Mouse (Mus musculus): ENCODE results near the gene Fam53b. TPM values are rescaled to one million over a fixed set of nuclear protein-coding genes. Genes with fewer than 3 reads are reported as not detected.

Fam53b gene
- total RNA-seq, 2 experiments from 2014 or later, result 58.4 to 75.1 TPM

DNA sequence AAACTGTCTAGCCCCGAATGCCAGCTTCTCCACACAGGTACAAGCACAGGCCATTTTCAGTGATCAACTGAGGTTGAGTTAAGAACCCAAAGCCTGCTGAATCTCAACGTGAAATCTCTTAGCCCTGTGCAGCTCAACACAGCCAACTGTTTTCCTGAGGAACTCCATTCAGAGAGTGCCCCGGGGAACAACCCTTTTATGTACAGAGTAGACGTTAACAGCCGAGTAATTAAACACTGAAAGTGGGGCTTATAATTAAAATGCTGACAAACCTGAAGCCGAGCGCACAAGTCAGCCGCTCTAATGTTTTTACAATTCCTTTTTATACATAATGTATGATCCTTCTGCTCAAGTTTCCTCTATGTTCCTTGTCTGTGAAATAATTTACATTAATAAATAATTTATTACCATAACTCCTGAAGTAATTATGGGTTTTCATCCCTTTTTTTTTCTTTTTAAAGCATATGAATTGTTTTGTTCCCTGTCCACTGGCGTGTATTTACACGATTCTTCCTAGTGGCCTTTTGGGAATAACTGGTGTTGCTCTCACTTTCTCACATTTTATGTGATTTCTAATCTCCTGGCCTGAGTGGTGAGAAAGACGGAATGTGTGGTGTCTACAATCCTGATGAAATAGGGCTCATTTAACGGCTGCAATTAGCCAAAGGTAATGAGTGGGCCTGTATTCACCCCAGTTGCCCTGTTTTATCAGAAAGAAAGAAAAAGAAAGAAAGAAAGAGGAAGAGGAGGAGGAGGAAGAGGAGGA is 46.3 kb downstream of the Fam53b start:
- DNase-seq, result no peak

DNA sequence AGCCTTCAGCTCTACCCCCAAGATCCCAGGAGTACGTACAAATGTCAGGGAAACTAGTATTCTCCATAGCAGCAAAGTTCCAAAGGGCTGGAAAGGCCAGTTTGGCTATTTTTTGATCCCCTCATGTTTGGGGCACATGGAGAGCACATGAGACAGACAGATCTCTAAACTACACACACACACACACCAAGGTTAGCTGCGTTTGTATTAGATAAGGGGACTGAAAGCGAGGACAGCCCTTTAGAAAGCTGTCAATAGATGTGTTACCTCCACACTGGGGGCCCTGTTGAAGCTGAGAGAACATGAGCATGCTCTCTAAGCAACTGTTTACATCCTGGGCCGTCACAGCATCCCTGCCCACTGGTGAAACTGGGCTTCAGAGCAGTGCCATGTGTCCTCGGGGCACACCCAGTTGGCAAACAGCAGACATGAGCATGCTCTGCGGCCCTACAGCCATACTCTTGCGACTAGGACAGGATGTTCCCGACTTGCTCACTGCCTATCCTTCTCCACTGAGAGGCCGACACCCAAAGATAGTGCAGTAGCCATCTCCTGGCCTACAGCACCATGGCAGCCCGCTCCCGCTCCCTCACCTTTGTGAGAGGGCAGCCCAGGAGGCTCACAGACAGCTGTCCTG is 47.3 kb downstream of the Fam53b start:
- no peak for DNase-seq

DNA sequence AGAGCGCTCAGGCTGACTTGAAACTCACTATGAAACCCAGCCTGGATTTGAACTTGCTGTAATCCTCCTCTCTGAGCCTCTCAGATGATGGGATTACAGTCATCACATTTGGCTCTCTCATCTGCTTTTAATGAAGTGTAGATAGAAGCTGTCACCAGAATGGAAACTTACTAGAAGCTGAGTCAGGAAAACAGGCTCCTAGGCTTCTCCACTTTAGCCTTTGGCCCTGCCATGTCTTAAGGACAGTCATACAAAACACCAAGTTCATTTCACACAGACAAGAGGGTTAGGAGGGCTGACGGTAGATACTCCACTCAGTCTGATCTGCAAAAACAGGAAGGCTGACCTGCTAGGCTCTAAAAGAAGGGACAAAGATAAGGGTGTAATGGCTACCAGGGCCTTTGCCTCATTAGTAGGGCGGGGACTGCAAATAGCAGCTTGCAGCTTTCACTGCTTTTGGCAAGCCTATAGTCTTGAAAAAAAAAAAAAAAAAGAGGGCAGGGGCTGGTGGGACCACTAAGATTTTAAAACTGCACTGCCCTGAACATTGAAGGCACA is 48.0 kb downstream of the Fam53b start:
- DNase-seq, result no peak

DNA sequence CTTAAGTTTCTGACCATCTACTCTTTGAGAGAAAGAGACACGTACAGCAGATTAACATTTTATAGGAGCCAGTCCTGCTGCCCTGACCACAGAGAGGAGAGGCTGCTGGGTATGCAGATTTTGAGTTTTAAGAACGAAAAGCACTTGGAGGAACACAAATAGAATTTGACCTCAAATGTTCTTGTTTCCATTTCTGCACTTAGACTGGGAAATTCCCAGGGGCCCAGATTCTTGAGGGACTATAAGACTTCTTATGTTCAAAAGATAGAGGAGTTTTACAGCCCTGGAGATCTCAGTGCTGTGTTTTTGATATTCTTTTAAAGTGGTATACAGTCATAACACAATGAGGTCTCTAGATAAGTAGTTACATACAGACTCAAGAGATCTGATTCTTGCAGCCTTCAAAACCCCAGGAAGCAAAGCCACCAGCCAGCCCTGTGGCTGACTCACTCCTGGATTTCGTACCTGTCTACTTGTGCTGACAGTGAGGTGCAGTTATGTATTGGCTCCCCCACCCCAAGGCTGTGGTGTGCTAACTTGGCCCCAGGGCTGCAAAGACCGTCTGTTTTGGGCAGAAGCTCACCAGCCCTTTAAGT is 48.7 kb downstream of the Fam53b start:
- no peak for DNase-seq

DNA sequence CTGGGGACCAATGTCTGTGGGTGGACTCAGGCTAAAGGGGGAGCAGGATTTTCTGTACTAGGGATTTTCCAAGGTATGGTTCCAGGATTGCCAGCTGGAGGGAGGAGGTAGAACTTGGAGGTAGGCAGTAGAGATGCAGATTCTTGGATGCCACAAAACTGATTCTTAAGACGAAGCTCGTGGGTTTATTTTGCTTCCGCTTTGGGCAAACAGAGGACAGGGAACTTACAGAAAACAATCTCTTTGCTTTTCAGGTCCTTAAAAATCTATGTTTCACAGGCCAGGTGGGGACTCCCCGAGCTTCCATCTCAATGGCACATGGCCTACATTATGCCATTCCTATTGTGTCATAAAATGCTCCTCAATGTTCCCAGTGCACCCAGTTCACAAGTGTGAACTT is 49.4 kb downstream of the Fam53b start:
- no peak for DNase-seq

DNA sequence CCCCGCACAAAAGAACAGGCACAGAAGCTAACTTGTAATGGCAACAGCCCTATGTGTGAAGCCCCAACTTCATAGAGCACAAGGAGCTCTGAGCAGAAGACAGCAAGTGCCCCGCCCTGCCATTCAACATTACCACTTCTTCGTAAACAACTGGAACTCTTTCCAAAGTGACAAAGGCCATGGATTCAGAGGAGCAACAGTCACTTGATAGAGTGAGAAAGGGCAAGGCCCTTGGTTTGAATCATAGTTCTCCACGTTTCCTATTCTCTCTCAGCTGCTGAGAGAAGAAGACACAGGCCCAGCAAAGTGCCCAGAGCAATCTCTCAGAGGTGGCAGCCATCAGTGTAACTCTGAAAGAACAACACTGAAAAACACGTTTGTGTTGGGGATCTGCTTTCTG is 49.8 kb downstream of the Fam53b start:
- no peak for DNase-seq

DNA sequence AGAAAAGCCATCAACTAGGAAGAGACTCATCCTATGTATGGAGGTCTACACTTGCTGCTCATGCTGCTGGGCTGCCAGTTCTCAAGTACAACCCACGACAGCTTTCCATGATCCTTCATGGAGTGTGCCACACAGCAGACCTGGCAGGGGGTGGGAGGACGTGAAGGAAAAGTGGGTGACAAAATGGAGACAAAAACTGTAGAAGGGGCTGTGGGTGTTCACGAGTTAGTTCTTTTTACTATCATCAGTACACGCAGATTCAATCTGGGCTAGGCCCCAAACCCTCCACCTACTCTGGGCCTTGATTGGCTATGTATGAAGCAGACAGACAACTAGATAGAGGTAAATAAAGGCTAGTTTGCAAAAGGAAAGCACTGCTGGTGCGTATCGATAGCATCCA is 50.3 kb downstream of the Fam53b start:
- DNase-seq, result no peak

DNA sequence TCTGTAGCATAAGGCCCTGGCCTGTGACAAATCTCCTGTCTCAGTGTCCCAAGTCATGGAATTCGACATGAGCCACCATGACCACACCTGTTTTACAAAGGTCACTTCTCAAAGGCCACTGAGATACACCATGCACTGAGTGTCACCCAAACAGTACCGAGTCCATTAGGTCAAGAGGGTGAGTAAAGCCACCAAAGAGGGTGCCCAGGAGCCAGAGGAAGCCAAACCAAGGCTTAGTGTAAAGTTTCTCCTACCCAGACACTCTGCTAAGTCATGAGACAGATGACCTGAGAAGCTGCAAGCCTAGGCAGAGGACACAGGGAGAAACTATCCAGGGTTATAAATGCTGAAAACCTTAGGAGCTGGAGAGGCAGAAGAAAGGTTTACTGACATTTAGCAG is 52.3 kb downstream of the Fam53b start:
- DNase-seq, result no peak

DNA sequence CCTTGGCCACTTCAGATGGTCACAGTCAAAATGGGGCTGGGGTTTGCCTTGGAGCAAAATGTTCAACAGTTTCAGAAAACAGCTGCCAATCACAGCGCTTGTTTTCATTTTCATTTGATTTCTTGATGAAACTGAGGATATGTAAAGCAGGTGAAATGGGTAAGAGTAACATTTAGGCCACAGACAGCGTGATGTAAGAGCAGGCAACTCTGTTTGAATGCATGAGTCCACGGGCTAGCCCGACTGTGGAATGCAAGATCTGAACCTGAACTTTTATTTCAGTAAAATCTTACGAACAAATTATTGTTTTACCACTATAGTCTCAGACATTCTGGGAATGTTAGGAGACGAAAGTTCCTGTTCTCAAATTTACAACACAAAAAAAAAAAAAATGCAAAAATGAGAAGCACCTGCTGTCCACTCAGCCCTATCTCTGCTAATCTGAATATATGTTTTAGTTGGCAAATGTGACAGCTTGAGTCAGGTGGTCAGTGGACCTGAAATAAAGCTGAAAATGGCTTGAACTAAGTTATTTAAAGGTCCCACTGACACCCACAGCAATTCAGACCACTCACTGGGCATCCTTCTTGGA is 53.0 kb downstream of the Fam53b start:
- no peak for DNase-seq

DNA sequence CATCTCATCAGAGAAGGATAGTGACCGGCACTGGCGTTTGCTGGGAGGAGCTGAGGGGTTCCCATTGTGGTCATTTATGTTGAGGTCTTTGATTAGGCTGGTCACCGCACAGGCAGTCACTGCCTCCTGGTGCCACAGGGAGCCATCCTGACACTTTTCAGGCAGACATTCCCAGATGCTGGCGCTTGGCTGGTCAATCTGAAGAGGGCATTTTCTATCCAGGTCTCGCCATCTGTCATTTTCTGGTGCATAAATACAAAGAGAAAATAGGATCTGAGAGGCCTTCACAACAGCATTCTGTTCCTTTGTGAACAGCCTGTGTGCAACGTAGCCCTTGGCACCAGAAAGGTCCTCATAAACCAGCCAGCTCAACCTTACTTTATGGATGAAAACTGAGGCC is 53.8 kb downstream of the Fam53b start:
- DNase-seq, result no peak

DNA sequence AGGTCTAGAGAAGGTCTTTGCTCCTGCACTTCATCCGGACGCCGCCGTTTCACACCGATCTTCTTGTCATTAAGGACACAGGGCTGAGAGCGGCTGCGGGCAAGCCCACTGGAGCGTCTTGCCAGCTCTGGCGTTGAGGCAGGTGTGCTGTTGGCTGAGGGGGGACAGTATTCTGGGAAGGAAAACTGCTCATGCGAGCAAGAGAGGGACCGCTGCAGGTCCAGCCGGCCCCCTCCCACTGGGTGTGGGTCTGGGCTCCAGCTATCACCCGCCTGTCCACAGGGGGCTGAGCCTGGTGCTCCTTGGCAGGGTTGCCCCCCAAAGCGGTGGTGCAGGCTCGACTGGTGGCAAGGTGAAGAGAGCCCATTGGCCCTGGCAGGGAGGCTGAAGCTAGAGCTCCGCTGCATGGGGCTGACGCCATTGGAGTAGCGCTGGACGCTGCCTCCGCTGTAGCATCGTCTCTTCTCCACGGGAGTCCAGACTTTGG is 54.2 kb downstream of the Fam53b start:
- no peak for DNase-seq

DNA sequence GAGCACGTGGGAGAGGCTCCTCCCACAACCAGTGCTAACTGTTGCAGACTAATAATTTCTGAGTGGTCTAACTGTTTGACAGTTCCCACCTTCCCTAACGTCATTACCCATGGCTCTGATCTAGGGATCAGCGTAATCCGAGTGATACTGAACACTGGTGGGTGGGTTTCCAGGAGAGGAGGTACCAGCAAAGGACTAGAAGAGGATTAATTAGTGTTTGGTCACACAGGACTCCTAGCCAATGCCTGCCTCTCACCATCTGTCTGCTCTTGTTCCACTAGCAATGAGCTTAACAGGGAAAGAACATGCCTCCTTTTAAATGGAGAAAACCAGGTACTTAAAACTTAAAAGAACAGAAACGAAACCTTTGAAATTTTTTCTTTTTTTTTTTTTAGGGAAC is 54.8 kb downstream of the Fam53b start:
- DNase-seq, result no peak

DNA sequence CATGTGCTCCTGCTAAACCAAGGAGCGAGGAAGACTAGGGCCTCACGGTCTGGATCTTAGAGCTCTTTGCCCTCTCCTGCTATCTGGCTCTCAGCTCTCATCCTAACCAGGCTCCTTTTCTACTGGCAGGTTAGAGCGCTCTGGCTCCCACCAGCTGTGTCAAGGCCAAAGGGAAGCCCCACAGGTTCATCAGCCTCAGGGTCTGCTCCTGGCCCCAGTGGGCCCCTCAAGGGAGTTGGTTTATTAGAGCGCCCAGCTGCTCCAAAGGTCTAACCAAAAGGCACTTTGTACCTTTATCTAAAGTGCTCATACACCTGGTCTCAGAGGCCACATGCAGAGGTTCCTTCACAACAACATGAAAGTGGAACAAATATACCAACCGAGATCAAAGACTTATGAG is 57.4 kb downstream of the Fam53b start:
- DNase-seq, result no peak

DNA sequence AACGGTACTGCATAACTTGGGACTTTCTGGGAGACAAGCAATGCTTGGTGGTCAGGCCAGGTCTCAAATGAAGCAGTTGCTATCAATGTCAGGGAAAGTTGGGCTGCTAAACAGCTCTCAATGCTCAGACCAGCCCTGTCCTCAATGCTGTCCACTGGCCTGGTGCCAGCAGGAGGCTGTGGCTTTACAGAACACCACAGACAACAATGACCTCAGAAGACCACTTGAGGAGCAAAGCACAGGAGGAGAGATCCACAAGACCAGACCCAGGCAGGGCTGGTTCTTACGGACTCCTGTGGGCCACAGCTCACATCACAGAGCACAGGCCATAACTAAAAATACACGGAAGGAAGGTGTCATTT is 59.3 kb downstream of the Fam53b start:
- DNase-seq, result peak; percentile 68

DNA sequence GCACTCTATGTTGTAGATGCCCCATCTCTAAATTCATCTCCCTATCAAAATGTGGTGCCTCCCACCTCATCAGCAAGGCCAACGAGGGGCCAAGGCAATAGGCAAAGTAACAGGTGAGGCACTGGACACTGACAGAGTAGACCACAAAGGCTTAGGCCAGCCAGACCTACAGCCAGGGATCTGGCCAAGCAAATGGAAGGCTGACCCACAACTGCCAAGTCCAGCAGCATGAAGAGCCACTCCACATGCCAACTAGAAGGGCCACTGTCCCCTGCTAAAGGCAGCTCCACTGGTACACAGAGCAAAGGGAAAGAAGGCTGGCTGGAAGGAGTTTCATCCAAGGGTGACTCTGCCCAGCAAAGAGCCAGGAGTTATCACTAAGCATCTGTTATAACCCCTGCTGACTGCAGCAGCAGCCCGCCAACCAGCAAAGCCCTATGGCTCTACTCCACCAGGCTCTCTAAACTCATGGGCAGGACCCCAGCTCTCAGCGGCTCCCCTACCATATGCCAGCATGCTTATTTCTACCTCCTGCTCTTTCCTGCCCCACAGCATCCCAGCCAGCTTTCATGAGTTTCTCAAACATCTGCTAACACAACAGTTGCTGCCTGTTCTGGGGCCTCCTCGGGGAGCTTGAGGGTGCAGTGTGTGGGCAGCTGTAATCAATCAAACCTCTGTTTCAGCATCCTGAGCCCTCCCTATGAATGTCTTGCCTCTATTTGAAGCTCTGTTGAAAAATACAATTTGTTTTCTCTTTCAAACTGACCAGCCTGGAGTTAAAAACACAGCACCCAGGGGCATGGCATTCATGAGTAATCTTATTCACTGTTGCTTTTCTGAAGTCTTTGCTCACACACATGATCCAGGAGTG is 59.9 kb downstream of the Fam53b start:
- DNase-seq, result no peak

DNA sequence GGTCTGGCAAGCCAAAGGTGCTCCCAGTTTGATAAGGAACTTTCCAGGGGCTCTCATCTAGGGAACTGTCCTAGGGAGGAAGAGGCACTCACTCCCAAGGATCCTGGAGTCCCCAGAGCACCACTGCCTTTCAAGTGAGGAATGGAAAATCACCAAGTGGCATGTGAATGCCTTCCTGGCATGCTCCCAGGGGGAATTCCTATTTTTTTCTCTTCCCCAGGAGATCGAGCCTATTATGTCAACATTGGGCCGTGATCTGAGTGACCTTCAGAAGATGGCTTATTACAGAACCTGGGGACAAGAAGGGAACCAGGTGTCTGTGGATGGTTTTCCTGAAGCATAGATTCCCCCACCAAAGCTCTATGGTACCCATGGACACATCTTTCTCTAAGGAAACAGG is 62.0 kb downstream of the Fam53b start:
- peak; percentile 76 for DNase-seq

DNA sequence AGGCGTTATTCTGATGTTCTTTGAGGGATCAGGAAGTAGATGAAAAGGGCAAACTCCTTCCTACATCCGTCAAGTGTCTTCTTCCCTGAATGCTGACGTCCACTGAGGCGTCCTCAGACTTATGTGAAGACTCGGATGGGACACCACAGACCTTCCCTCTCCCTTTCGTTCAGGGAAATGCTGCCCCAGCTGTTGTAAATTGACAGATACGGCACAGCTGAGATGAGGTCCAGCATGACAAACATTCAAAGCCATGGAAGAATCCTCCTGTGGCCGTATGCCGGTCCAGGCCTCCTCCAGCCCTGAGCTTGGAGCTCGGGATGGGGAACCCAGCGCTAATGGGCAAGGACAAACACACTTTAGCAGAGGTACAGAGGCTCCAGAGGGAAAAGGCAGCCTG is 64.2 kb downstream of the Fam53b start:
- DNase-seq, result no peak

DNA sequence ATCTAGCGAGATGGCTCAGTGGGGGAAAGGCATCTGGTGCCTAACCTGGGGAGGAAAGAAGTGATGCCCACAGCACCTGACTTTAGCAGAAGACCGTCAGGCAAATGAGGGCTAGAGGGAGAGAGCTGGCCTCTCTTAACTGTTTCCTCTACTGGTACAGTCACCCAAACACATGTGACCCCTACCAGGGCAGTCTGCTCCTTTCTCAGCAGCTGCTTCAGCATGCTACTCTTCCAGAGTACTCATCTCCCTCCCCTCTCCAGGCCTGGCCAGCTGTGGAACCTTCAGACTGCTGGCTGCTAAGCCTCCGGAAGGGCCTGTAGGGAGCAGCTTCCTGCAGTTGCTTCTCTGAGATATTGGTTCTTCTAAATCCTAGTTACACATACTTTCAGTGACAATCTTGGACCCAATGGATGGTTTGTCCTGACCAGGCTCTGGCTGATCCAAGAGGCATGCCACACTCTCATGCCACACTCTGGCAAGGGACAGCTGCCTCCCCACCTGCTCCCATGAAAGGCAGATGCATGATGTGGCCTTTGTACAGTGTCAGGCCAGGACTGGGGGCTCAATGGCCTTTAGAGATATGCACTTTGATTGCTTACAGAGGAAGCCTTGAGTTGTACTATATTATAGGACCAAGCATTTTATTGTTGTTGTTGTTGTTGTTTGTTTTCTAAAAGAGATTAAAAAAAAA is 65.5 kb downstream of the Fam53b start:
- DNase-seq, result no peak

DNA sequence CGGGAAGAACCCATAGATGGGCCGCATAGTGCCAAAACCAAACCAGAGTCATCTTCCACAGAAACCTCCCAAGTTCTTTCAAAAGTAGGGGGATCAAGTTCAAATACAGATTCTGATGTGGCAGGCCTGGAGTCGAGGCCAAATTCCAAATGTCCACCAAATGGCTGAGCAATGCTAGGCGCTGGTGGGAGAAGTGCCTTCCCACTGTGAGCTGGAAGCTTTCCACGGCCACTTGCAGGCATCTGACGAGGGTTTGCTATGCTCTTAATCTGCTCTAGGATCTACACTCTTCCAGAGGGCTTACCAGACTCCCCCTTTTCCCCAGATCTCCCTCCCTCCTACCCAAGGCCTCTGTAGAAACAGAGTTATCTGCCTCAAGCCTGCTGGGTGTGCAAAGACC is 66.6 kb downstream of the Fam53b start:
- DNase-seq, result no peak

DNA sequence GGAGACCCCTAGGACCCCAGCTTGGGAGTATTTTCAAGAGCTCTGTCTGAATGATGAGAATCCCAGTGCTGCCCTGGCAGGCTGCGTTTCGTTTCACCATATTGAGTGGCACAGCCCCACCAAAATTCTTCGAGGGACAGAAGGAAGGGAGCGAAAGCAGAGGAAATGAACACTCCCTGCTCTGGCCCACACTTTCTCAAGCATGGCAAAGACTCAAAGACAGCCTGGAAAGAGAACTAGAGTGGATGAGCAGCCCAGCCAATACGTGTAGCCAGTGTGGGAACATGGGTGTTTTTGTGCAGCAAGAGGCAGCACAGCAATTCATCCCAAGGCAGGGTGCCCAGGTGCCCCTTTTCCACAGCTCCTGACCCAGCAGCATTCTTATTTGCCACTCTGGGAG is 70.8 kb downstream of the Fam53b start:
- no peak for DNase-seq

DNA sequence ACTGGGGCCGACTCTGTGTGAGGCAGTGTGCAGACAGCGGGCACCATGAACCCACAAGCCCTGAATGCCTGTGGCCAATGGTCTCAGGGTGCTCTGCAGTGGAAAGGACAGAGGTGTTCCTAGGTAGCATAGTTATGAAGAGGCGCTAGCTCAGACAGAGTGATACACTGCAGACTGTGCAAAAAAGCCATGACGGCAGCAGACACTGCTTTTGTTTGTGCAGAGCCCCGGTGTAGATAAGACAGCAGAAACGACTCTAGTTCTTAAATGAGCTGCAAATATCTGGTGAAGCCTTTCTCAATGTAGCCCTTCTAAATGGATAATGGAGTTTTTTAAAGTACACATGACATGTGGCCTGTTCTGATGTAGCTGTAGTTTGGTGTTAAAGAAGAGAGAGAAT is 73.9 kb downstream of the Fam53b start:
- DNase-seq, result no peak

All from adrenal gland, postnatal 10 days (tissue).